Mouse (Mus musculus) testis, adult 2 months (tissue): ENCODE results near the gene Rps3. TPM values are rescaled to one million over a fixed set of nuclear protein-coding genes. Genes with fewer than 3 reads are reported as not detected.

Experiments used
- H3K27ac ChIP-seq: fragments of 200-500 bp; 2 replicates; pipeline ENCODE4 v1.5.1; 2012; ENCODE audit warnings: low read depth, low read length; ENCODE audit not compliant: control insufficient read depth, insufficient read depth
- H3K27me3 ChIP-seq: fragments of 200-500 bp; 2 replicates; pipeline ENCODE4 v1.6.1; 2012; ENCODE audit warnings: mild to moderate bottlenecking, low read length, moderate library complexity; ENCODE audit not compliant: control insufficient read depth, insufficient read depth
- H3K36me3 ChIP-seq: fragments of 200-500 bp; 2 replicates; pipeline ENCODE4 v1.6.1; 2012; ENCODE audit warnings: mild to moderate bottlenecking, low read length; ENCODE audit not compliant: control insufficient read depth, insufficient read depth
- H3K4me1 ChIP-seq: fragments of 200-500 bp; 2 replicates; pipeline ENCODE4 v1.6.1; 2012; ENCODE audit warnings: low read length; ENCODE audit not compliant: control insufficient read depth, insufficient read depth
- H3K4me3 ChIP-seq: fragments of 200-500 bp; 2 replicates; pipeline ENCODE4 v1.5.1; 2012; ENCODE audit warnings: low read depth, mild to moderate bottlenecking, low read length, moderate library complexity, mixed read lengths; ENCODE audit not compliant: control insufficient read depth
- CTCF ChIP-seq: fragments of 200-500 bp; IDR thresholded peaks from 2 replicates; pipeline ENCODE4 v1.5.1; 2012; ENCODE audit warnings: low read depth, mild to moderate bottlenecking, inconsistent platforms, low read length, moderate library complexity; ENCODE audit not compliant: control insufficient read depth, insufficient read depth, insufficient replicate concordance
- POLR2A ChIP-seq: fragments of 200-500 bp; IDR thresholded peaks from 2 replicates; pipeline ENCODE4 v1.6.1; 2012; ENCODE audit warnings: low read depth, mild to moderate bottlenecking, inconsistent platforms, low read length, moderate library complexity; ENCODE audit not compliant: control insufficient read depth
- polyA plus RNA-seq: library from polyadenylated mRNA; depleted of rRNA; stranded (reverse); fragments of >200 nt; gene quantifications from 2 replicates; pipeline ENCODE4 v1.2.3, GENCODE M21; 2012

Gene Rps3
- polyA plus RNA-seq, 1 experiment: 70.0 TPM

DNA sequence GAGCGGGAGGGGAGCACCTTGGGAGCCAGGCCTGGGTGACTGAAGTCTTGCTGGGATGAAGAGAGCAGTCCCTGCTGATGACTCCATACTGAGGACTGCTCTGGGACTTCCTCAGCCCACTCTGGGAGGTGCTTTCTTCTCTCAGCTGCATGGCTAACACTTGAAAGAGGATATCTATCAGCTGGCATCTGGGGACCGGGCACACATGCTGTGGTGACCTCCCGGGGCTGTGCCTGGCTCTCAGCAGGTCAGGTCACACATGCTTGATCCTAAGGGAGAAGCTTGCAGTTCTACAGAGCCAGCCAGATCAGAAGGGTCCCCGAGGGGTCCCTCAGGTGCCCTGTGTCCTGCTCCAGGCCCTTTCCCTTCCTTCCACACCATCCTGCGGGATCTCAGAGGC is 40.4 kb downstream of the Rps3 start:
- Histone ChIP-seq H3K36me3 (no peaks in the 10 kb centered on the region), H3K4me3 (no peak overlapping the region), H3K27me3 (no peaks in the 10 kb centered on the region), H3K27ac (no peak overlapping the region), H3K4me1 (no peaks in the 10 kb centered on the region; the same call in none of the 2 replicates)
- no peak for TF ChIP-seq POLR2A
- TF ChIP-seq CTCF: no peak

DNA sequence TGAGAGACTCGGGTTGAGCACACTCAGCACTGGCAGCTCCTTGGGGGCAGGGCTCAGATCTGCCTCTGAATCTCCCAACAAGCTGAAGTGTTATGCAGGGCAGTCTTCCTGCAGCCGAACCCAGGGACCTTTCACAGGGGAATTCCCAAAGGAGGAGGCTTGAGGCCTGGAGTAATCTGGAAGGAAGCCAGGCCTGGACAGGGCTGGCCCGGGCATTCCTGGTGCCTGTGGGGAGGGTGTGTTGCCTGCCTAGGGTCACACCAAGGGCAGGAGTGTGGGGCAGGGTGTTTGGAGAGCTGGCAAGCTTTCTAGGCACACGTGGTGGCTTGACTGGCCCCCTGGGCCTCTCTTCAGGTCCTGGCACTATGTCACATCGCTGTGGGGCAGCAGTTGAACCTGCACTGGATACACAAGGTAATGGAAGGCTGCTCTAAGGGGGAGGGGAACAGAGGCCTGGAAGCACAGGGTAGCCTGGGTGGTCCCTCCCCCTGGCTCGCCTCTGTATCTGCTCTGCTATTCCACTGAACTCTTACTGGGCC is 41.9 kb downstream of the Rps3 start:
- no peak for TF ChIP-seq POLR2A
- TF ChIP-seq CTCF: no peak
- no peak overlapping the region for H3K4me3 ChIP-seq
- no peaks in the 10 kb centered on the region for H3K27me3 ChIP-seq
- no peaks in the 10 kb centered on the region for H3K36me3 ChIP-seq
- no peaks in the 10 kb centered on the region; the same call in none of the 2 replicates for H3K4me1 ChIP-seq
- no peak overlapping the region for H3K27ac ChIP-seq

DNA sequence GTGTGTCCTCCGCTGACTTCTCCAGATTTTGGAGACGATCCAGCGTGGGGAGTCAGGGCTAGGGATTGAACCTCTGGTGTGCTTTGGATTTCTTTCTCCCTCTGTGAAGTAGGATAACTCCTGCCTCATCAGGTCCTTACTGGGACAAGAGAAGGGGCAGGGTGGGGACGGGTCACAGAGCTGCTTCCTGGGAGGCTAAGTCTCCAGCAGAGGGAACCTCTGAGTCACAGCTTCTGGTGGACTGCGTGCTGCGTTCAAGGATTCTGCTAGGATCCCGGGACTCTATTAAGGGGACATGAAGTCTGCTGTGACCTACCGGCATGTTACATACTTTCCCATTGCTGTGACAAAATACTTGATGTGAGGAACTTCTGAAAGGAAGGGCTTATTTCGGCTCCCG is 44.7 kb downstream of the Rps3 start:
- H3K27ac ChIP-seq: no peak overlapping the region

DNA sequence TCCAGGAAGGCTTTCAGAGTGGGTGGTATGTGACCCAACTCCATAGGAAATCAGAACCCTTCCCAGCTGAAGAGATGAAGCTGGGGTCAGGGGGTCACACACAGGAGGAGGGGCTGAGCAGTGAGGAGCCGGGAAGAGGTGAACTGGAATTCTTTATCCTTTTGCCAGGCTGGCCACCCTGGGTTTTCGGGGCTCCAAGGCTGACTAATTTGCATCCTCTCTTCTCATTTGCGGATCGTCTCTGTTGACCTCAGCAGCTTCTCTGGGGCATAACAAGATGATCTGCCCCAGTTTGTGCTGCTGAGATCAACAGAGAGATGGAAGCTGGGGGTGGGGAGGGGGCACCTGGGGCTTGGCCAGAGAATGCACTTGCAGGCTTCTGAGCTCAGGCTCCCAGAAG is 47.0 kb downstream of the Rps3 start:
- H3K27me3 ChIP-seq: no peaks in the 10 kb centered on the region
- no peaks in the 10 kb centered on the region; the same call in none of the 2 replicates for H3K4me1 ChIP-seq
- H3K4me3 ChIP-seq: no peak overlapping the region
- H3K36me3 ChIP-seq: no peaks in the 10 kb centered on the region
- no peak overlapping the region for H3K27ac ChIP-seq
- TF ChIP-seq POLR2A: no peak
- no peak for TF ChIP-seq CTCF

More for the DNA sequence above, 44.7 kb downstream of the Rps3 start:
- no peaks in the 10 kb centered on the region; the same call in none of the 2 replicates for H3K4me1 ChIP-seq
- H3K4me3 ChIP-seq: no peak overlapping the region
- H3K27me3 ChIP-seq: no peaks in the 10 kb centered on the region
- TF ChIP-seq CTCF (no peak), POLR2A (no peak)
- no peaks in the 10 kb centered on the region for H3K36me3 ChIP-seq

DNA sequence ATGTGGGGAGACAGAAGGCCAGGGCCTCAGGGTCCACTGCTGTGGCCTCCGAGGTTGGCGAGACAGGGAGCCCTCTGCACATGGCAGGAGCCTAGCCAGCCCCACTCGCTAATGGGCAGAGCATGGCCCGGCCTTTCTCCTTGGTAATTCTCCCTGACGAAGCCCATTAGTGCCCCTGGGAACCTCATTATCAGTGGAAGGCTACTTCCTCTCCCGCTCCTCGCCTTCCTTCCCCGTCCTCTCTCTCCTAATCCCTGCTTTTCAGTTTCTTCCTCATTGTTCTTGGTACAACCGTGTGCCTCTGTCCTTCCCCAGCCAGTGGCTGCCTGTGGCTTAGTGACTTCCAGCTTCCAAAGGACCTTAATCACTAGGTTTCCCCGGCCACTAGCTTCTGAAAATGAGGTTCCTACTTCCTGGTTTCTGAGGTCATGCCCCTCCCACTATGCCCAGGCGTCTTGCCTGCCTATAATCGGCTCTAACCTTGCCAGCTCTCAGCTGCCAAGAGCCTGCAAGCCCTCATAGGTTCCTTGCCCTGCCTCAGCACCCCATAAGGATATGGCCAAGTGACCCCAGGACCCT is 48.8 kb downstream of the Rps3 start:
- Histone ChIP-seq H3K4me3 (no peak overlapping the region), H3K27ac (no peak overlapping the region), H3K4me1 (no peaks in the 10 kb centered on the region), H3K36me3 (no peaks in the 10 kb centered on the region), H3K27me3 (no peaks in the 10 kb centered on the region)
- TF ChIP-seq CTCF: no peak
- no peak for TF ChIP-seq POLR2A

DNA sequence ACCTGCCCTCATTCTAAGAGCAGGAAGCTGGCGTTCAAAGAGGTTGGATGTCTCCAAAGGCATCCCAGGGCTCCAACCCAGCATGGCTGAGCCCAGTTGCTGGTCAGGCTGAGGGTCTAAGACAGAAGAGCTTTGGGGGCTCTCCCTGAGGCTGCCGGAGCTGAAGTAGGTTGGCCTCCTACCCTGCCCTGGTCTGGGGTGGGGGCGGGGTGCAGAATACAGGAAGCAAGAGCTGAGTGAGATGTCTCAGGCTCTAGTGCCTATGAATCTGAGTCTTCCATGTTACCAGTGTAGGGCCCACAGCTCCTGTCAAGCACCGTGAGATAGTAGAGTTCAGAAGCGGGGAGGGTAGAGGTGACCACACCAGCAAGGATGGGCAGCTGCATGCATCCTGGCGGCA is 50.7 kb downstream of the Rps3 start:
- Histone ChIP-seq H3K27ac (no peak overlapping the region), H3K36me3 (no peaks in the 10 kb centered on the region), H3K27me3 (no peaks in the 10 kb centered on the region), H3K4me1 (no peaks in the 10 kb centered on the region), H3K4me3 (no peak overlapping the region)
- TF ChIP-seq CTCF: no peak
- no peak for TF ChIP-seq POLR2A

DNA sequence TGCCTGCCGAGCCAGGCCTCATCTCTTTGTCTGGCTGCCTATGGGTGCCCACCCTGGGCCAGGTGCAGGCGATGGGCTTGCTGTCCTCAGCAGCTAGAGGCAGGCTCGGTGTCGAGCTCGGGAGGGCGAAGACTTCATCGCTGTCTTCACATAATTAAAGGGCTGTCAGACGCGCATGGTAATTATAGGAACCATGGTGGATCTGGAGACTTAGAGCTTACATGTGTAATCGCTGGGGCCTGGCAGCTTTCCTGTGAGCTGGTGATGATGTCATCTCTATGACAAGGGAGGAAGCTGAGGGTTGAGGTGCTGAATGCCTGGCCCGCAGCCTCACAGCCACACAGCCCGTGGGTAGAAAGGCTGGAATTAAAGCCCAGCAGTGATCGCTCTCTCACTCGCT is 51.3 kb downstream of the Rps3 start:
- no peaks in the 10 kb centered on the region for H3K27me3 ChIP-seq
- H3K4me1 ChIP-seq: no peaks in the 10 kb centered on the region
- TF ChIP-seq CTCF: no peak
- no peak overlapping the region for H3K4me3 ChIP-seq
- no peaks in the 10 kb centered on the region for H3K36me3 ChIP-seq
- H3K27ac ChIP-seq: no peak overlapping the region

DNA sequence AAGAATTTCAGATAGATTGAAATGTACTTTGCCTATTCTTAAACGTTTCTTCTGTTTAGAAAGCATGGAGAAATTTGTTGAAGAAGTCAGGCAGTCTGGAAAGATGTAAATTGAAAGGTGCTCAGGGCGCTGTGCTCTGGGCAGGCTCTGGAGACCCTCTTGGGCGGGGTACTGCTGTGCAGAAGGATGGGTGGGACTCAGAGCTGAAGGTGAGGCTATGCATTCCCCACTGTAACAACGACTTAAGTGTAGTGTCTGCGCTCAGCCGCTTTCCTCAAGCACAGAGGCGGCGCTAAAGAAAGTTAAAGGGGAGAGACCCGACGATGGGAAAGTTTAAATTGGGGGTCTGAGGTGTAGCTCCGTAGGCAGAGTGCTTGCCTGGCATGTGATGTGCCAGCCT is 53.3 kb downstream of the Rps3 start:
- Histone ChIP-seq H3K27ac (no peak overlapping the region), H3K36me3 (no peaks in the 10 kb centered on the region), H3K4me1 (no peaks in the 10 kb centered on the region), H3K27me3 (no peaks in the 10 kb centered on the region), H3K4me3 (no peak overlapping the region)
- TF ChIP-seq POLR2A: no peak
- no peak for TF ChIP-seq CTCF
